Mouse (Mus musculus) Patski (cell line): ENCODE measurements around the gene Rasa2. TPM values are rescaled to one million over a fixed set of nuclear protein-coding genes. Genes with fewer than 3 reads are reported as not detected.

Experiments used
- ATAC-seq: fragments of 100-300 bp; one replicate; pipeline ENCODE4 v1.8.0; 2021
- CTCF ChIA-PET: fragments of 350-600 bp; sonication (Branson Sonifier 250); formaldehyde crosslinking; loops from one replicate; lab custom pipeline; 2022; ENCODE audit warnings: inconsistent platforms; lab: Charles Lee
- POLR2A ChIA-PET: fragments of 350-600 bp; sonication (Branson Sonifier 250); formaldehyde crosslinking; loops from one replicate; lab custom pipeline; 2022; ENCODE audit warnings: antibody characterized with exemption, inconsistent platforms; lab: Charles Lee
- DNase-seq: peaks from one replicate; pipeline ENCODE4 v3.0.0-alpha.2; 2011; ENCODE audit warnings: low read depth, low spot score
- H3K27me3 ChIP-seq: fragments of 371-371 bp; one replicate; pipeline ENCODE4 v1.5.1; 2021
- CTCF ChIP-seq: fragments of 100-300 bp; IDR thresholded peaks from one replicate; pipeline ENCODE4 v1.5.1; 2021
- in situ Hi-C: fragments of 300-500 bp; cut with MboI; formaldehyde crosslinking; loops from 3 replicates; pipeline ENCODE4 v1.11.1; 2018; ENCODE audit warnings: low pct_unique_long_range_greater_than_20kb, mixed read lengths
- polyA plus RNA-seq: library from polyadenylated mRNA; unstranded; gene quantifications from one replicate; pipeline ENCODE4 v1.2.3, GENCODE M21; 2021

The Rasa2 gene
- polyA plus RNA-seq, 1 experiment from 2014 or later: 14.6 TPM

DNA sequence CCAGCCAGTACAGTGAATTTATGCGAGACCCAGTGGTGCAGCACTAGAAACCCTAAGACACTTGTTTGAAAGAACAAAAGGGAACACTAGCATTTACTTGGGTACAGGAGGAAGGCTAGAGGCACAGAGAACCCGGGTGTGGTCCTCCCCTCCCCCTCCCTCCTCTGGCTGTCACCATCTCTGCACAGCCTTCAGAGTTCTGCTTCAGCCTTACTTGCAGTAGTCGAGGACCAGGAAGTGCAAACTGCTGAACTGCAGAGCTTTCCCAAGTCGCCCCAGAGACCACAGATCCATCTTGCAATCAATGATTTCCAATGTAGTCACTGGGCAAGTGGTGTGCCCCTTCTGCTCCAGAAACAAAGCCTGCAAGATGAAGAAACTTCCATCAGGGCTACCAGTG lies 114.0 kb downstream of the Rasa2 start:
- in situ Hi-C loops: no loop called here
- DNase-seq: no peak
- ChIA-PET POLR2A (no interaction called here), CTCF (no interaction called here)
- no peak for TF ChIP-seq CTCF
- no peaks in the 10 kb centered on the region for H3K27me3 ChIP-seq
- ATAC-seq: no peak

DNA sequence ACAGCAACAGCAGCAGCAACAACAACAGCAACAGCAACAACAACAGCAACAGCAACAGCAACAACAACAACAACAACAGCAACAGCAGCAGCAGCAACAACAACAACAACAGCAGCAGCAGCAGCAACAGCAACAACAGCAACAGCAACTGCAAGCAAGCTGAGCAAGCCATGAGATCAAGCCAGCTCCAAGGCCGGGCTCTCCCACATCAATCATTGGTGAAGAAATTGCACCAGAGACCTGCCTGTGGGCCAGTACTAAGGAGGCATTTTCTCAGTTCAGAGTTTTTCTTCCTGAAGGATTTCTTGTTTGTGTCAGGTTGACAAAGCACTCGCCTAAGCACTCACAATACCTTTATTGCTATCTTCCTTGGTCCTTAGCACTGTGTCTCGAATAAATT lies 114.6 kb downstream of the Rasa2 start:
- POLR2A ChIA-PET: no interaction called here
- no peaks in the 10 kb centered on the region for H3K27me3 ChIP-seq
- ATAC-seq (no peak), DNase-seq (no peak)
- CTCF ChIA-PET: no interaction called here
- TF ChIP-seq CTCF: no peak
- in situ Hi-C loops: no loop called here

DNA sequence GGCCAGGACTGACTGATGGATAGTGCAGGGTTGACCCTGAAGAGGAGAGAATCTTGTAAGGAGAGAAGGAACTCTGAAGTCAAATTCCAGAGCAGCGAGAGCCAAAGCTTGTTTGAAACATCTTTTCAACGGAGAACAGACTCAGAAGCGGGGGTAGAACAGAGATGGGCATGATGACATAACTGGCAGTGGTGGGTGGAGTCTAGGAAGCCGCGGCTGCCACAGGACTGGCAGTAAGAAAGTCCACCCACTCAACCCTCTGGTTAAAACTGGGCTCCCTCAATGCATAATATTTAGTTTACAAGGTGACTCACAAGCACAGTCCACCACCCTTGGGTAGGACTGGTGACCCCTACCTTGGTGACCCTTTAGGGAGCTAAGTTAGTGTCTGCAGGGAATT lies 115.7 kb downstream of the Rasa2 start:
- no peak for TF ChIP-seq CTCF
- ChIA-PET CTCF (no interaction called here), POLR2A (no interaction called here)
- ATAC-seq: no peak
- DNase-seq: no peak
- H3K27me3 ChIP-seq: no peaks in the 10 kb centered on the region
- in situ Hi-C loops: no loop called here

DNA sequence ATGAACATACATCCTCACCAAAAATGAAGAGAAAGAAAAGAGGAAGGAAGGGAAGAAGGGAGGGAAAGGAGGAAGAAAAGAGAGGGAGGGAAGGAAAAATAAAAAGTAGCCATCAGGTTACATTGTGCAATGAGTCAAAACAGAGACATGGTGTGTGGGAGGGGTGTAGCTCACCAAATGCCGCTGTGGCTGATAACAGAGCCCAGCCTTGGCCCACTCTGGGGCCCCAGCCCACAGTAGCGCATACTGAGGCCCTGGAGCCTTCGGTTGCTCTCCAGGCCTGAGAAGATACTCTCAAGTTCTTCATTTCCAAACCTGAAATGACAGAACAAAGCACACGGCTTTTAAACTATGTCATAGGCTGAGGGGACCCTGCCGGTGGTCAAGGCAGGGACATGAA lies 117.1 kb downstream of the Rasa2 start:
- ChIA-PET CTCF (no interaction called here), POLR2A (no interaction called here)
- no peaks in the 10 kb centered on the region for H3K27me3 ChIP-seq
- no peak for TF ChIP-seq CTCF
- ATAC-seq (no peak), DNase-seq (no peak)
- in situ Hi-C loops: no loop called here

DNA sequence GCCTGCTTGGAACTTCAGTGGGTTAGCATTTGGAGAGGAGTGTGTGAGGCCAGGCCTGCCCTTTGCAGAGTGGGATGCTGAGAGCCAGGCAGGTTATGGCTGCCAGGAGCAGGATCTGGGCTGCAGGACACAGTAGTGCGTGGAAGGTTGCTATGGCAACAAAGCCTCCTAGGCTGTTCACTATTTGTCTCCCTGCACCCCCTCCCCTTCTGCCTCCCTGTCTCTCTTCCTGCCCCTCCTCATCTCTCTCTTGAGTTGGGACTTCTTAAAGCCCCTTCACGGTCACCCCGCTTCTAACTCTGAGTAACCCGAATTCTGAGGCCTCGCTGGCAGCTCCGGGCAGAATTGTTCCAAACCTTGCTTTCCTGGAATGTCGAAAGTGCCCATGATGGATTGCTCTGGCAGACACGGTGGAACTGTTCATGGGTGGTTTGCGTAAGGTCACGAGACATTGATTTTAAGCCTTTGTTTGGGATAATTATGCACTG lies 125.4 kb downstream of the Rasa2 start:
- in situ Hi-C loops: no loop called here
- ChIA-PET POLR2A (interaction anchor here (0.5 to 0.7 kb wide), 3 partner anchors 65 to 340 kb away, joined by 4 to 6 read pairs (median 5); no protein-coding TSS in a partner anchor), CTCF (interaction anchor here (1.3 kb wide), 1 partner anchor 9 kb away, joined by 4 read pairs; no protein-coding TSS in a partner anchor)
- H3K27me3 ChIP-seq: no peaks in the 10 kb centered on the region
- ATAC-seq: peak; percentile 84
- TF ChIP-seq CTCF: no peak
- DNase-seq: peak; percentile 92

DNA sequence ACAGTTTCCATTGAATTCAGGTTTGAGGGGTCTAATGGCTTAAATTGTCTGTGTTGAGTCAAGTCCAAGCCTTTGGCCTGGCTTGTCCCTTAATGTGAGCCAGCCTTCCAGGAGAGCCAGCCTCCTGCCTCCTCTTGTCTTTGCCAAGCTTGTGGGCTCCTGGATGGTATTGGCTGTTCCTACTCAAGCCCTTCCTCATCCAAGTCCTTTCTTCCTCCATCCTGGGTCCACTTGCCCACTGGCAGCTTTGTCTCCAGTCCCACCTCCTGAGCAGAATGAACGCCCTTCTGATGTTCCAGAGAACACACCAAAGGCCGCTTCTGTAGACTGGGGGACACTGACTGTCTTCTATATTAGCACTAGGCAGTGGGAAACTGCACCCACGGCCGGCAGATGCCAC lies 126.3 kb downstream of the Rasa2 start:
- no peak for TF ChIP-seq CTCF
- DNase-seq: no peak
- in situ Hi-C loops: no loop called here
- CTCF ChIA-PET: interaction anchor here (1.3 to 1.6 kb wide), 2 partner anchors 8 to 14 kb away, joined by 4 read pairs; no protein-coding TSS in a partner anchor
- POLR2A ChIA-PET: no interaction called here
- no peak for ATAC-seq
- no peaks in the 10 kb centered on the region for H3K27me3 ChIP-seq

DNA sequence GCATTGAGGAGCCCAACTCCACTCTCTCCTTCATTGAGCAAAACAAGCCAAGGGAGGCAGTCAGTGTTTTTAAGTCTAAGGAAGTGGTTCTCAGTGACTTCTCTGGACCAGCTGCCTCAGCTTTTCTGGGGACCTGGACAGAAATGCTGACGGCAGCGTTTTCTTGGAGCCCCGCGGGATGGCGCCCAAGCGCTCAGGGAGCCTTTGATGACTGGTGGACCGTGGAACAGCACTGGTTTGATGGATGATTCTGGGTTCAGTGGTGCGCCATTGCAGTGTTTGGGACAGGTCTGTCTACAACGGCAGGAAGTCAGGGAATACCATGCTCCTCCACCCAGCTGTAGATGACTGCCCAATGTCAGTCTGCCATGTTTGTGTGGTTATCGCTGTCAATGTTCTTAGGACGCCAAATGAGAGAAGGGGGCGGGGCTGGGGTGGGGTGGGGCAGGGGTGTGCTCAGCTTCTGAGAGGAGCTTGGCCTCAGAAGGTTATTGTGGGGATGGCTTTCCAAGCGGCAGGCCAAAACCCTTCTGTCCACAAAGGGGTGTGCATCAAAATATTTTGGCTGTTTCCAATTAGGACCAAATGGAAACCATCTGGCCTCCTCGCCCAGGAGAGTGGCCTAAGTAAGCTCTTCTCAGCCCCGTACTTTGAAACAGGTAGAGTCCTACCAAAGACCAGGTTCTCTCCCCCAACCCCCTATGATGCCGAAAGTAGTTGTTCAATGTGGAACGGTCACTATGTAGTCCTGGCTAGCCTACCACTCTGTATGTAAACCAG lies 127.1 kb downstream of the Rasa2 start:
- no peaks in the 10 kb centered on the region for H3K27me3 ChIP-seq
- in situ Hi-C loops: no loop called here
- ATAC-seq (no peak), DNase-seq (no peak)
- TF ChIP-seq CTCF: no peak
- CTCF ChIA-PET: interaction anchor here (1.6 kb wide), 1 partner anchor 13 kb away, joined by 4 read pairs; no protein-coding TSS in a partner anchor
- POLR2A ChIA-PET: interaction anchor here (0.6 kb wide), 1 partner anchor 122 kb away, joined by 3 read pairs; no protein-coding TSS in a partner anchor

DNA sequence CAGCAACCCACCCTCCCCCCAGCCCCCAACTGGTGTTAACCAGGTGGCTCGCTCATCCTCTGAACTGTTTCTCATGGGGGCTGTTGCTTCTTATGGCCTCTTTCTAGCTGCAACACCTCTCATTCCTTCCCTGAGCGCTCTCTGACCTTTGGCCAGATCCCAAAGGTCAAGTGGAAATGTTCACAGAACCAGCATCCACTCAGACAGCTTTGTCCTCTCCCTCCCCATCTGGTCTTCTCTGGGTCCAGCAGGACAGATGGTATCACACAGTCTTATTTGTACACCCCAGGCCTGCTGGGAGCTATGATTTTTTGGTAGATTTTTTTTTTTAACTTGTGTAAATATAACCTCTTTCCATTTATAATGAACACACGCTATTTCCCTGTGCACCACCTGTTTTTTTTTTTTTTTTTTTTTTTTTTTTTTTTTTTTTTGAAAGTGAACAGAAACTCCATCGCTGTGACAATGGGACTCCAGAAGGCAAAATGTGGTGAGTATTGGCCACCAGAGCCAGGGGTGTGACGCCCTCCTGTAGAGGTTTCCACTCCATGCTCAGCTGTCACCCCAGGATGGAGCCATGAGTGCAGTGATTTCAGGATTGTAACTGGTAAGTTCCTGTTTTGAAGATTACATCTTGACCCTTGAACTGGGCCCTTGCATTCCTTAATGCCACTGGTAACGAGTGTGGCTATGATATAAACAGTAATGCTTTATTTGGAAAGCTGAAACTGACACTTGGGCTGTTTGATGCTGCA lies 128.4 kb downstream of the Rasa2 start:
- no peak for TF ChIP-seq CTCF
- ChIA-PET POLR2A (no interaction called here), CTCF (interaction anchor here (1.2 kb wide), 1 partner anchor 19 kb away, joined by 3 read pairs; no protein-coding TSS in a partner anchor)
- in situ Hi-C loops: no loop called here
- ATAC-seq: peak; percentile 8
- no peaks in the 10 kb centered on the region for H3K27me3 ChIP-seq
- no peak for DNase-seq

DNA sequence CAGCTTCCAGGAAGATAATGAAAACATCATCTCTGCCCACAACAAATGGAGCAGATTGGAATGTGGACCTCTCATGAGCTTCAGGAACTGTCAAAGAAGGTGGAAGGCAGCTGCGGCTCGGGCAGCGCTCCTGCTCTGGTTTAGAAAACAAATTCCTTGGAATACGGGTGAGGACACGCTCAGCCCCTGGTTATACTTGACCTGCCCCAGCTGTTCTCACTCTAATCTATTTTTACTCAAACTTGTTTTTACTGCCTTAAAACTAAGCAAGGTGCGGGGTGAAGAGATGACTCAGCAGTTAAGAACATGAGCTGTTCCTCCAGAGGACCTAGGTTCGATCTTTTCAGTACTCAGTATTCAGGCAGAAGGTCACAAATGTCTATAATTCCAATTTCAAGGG lies 130.2 kb downstream of the Rasa2 start:
- in situ Hi-C loops: no loop called here
- CTCF ChIA-PET: no interaction called here
- DNase-seq: no peak

DNA sequence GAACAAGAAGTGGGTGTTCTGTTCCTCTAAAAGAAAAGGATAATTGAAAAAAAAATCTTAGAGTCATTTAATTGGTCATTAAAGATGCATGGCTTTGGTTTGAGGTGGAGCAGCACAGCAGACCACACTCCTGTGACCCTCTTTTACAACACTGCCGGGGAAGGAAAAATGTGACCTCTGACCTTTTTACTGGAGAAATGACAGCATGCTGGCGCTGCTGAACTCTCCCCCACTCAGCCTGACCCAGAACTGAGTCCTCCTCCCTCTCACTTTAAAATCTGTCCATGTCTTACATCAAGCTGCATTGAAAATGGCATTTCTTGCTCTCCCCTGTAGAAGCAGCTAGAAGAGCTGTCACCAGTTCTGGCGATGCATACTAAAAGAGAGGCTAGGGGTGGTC lies 138.2 kb downstream of the Rasa2 start:
- H3K27me3 ChIP-seq: no peaks in the 10 kb centered on the region
- no peak for ATAC-seq
- TF ChIP-seq CTCF: no peak
- ChIA-PET CTCF (no interaction called here), POLR2A (no interaction called here)
- no peak for DNase-seq
- in situ Hi-C loops: loop anchor here (10.0 kb wide), 1 partner anchor 208 kb away; no protein-coding TSS in a partner anchor

More for the DNA sequence above, 130.2 kb downstream of the Rasa2 start:
- POLR2A ChIA-PET: interaction anchor here (0.5 to 0.6 kb wide), 2 partner anchors 23 to 42 kb away, joined by 3 to 5 read pairs; no protein-coding TSS in a partner anchor
- no peaks in the 10 kb centered on the region for H3K27me3 ChIP-seq
- TF ChIP-seq CTCF: no peak
- ATAC-seq: no peak
